ENCODE assay signal across 16 mouse cellular contexts in genomic region chr10:94561351-94561750, GRCm38 (mm10).
DNase-seq lines count a peak whose midpoint lies in the region; ATAC-seq and TF ChIP-seq lines count a peak whose summit lies in the region.
"Had no signal": no experiment of that assay in that cellular context is flagged by ENCODE, and none has a peak within 500 bp of the region (broad histone marks: within the 10 kb centered on the region; RNA-seq: fewer than 3 reads in every experiment).

No protein-coding gene starts in this region.

- H3K4me3 ChIP-seq in gastrocnemius, adult 2 months, result no peak overlapping the region
- H3K4me3 ChIP-seq in lung, postnatal 0 days (ENCODE audit: low read depth, low read length), result no peak overlapping the region
- H3K4me3 ChIP-seq: embryonic facial prominence, embryonic 12.5 days; forebrain, embryonic 10.5 days; limb, embryonic 10.5 days; liver, embryonic 15.5 days had no signal

- H3K27ac ChIP-seq in gastrocnemius, adult 2 months, result peak overlapping the region; percentile 59
- no peak overlapping the region for H3K27ac ChIP-seq in lung, postnatal 0 days (ENCODE audit: low read length)
- H3K27ac ChIP-seq: embryonic facial prominence, embryonic 12.5 days; forebrain, embryonic 10.5 days; limb, embryonic 10.5 days; liver, embryonic 15.5 days had no signal

- no peak; the same call in 1 of the 2 replicates for TF ChIP-seq EP300 in lung, postnatal 0 days (IDR thresholded peaks at IDR 0.05)

- 51% methylated on average over 7 of the region's 7 CpGs for WGBS in lung, postnatal 0 days

- intact Hi-C loops in gastrocnemius, adult 2 months (cut with DNase I), result no loop called here
- intact Hi-C loops in gastrocnemius, postnatal 14 days (cut with DNase I; ENCODE audit: low total_unique reads), result no loop called here

- H3K4me1 ChIP-seq in lung, postnatal 0 days (ENCODE audit: insufficient read depth, low read depth, low read length), result no peaks in the 10 kb centered on the region

- no peak overlapping the region for H3K4me2 ChIP-seq in lung, postnatal 0 days (replicated peaks; ENCODE audit: low read depth, low read length)
- H3K4me2 ChIP-seq: embryonic facial prominence, embryonic 12.5 days; liver, embryonic 15.5 days had no signal

- no peak for TF ChIP-seq CTCF in gastrocnemius, adult 2 months (IDR thresholded peaks at IDR 0.05)
- TF ChIP-seq CTCF in lung, postnatal 0 days (IDR thresholded peaks at IDR 0.05), result no peak

- no peak overlapping the region for H3K9ac ChIP-seq in lung, postnatal 0 days (replicated peaks; ENCODE audit: low read depth)
- H3K9ac ChIP-seq: embryonic facial prominence, embryonic 12.5 days; liver, embryonic 15.5 days had no signal

- H3K36me3 ChIP-seq in lung, postnatal 0 days (ENCODE audit: insufficient read depth, low read length), result no peaks in the 10 kb centered on the region
- H3K36me3 ChIP-seq: embryonic facial prominence, embryonic 12.5 days; forebrain, embryonic 10.5 days; limb, embryonic 10.5 days; liver, embryonic 15.5 days had no signal

- DNase-seq in gastrocnemius, adult 2 months, result peak; percentile 36
- no peak for DNase-seq in gastrocnemius, postnatal 14 days
- peak; percentile 49 for DNase-seq in lung, postnatal 0 days (ENCODE audit: low spot score)
- DNase-seq in lung, postnatal 14 days, result no peak
- peak; percentile 36 for DNase-seq in lung, postnatal 10 days
- DNase-seq in adrenal gland, postnatal 4 days (ENCODE audit: low spot score in 2 of 2), result no peak
- DNase-seq in right cerebral cortex, adult 18-20 months, result no peak
- no peak for DNase-seq in neural tube, embryonic 10.5 days (ENCODE audit: extremely low spot score, low spot score)
- DNase-seq: adrenal gland, postnatal 14 days; cerebellum, postnatal 36 days; kidney, postnatal 10 days had no signal

- no peaks in the 10 kb centered on the region for H3K27me3 ChIP-seq in lung, postnatal 0 days (replicated peaks; ENCODE audit: insufficient read depth, low read length)
- H3K27me3 ChIP-seq: embryonic facial prominence, embryonic 12.5 days; liver, embryonic 15.5 days had no signal

- H3K9me3 ChIP-seq in lung, postnatal 0 days (ENCODE audit: low read length), result no peaks in the 10 kb centered on the region
- H3K9me3 ChIP-seq: embryonic facial prominence, embryonic 12.5 days; forebrain, embryonic 10.5 days; limb, embryonic 10.5 days; liver, embryonic 15.5 days had no signal

- peak; percentile 78 for ATAC-seq in lung, postnatal 0 days
- ATAC-seq: inflammation-experienced regulatory T-cells, adult 6 months had no signal

Comparison
In these comparisons a context has a peak if more than half of its experiments do, and no peak if none do; other contexts are left out.
1. DNase-seq: peak in gastrocnemius, adult 2 months (single experiment), lung, postnatal 0 days (single experiment) and lung, postnatal 10 days (single experiment); none in gastrocnemius, postnatal 14 days (single experiment), lung, postnatal 14 days (single experiment), adrenal gland, postnatal 4 days (0 of 2), right cerebral cortex, adult 18-20 months (single experiment) and neural tube, embryonic 10.5 days (single experiment).